Mouse (Mus musculus) ES-Bruce4 (cell line): ENCODE measurements around the gene Os9. TPM values are rescaled to one million over a fixed set of nuclear protein-coding genes. Genes with fewer than 3 reads are reported as not detected.
"Not testable (repeated sequence)": the region's sequence is repeated elsewhere in the genome, so short reads cannot be mapped to it uniquely, and the experiment has no call there.

ENCODE experiments used
- H3K27ac ChIP-seq: 2 replicates; pipeline ENCODE4 v1.5.1; 2012; ENCODE audit warnings: low read length, inconsistent platforms; ENCODE audit not compliant: insufficient read depth
- H3K27me3 ChIP-seq: 2 replicates; pipeline ENCODE4 v1.6.1; 2012; ENCODE audit warnings: mild to moderate bottlenecking, low read length, inconsistent platforms; ENCODE audit not compliant: control insufficient read depth, poor library complexity, insufficient read depth, severe bottlenecking
- H3K36me3 ChIP-seq: 2 replicates; pipeline ENCODE4 v1.6.1; 2012; ENCODE audit warnings: inconsistent platforms, mild to moderate bottlenecking, low read length, moderate library complexity; ENCODE audit not compliant: control insufficient read depth, poor library complexity, insufficient read depth, severe bottlenecking
- H3K4me1 ChIP-seq: one replicate; pipeline ENCODE4 v1.8.1; 2011; ENCODE audit warnings: low read length; ENCODE audit not compliant: control insufficient read depth, insufficient read depth
- H3K4me3 ChIP-seq: 2 replicates; pipeline ENCODE4 v1.5.1; 2011; ENCODE audit warnings: low read depth, mild to moderate bottlenecking, low read length
- H3K9ac ChIP-seq: 2 replicates; pipeline ENCODE4 v1.6.1; 2012; ENCODE audit warnings: low read depth, mild to moderate bottlenecking, inconsistent platforms; ENCODE audit not compliant: poor library complexity, severe bottlenecking
- H3K9me3 ChIP-seq: replicated peaks from 2 replicates; pipeline ENCODE4 v1.6.1; 2012; ENCODE audit warnings: mild to moderate bottlenecking, low read length, inconsistent platforms; ENCODE audit not compliant: control insufficient read depth, poor library complexity, insufficient read depth, severe bottlenecking
- CTCF ChIP-seq: IDR thresholded peaks from one replicate; pipeline ENCODE4 v1.8.1; 2011; ENCODE audit warnings: low read depth, low read length
- EP300 ChIP-seq: IDR thresholded peaks from 2 replicates; pipeline ENCODE4 v1.6.1; 2011; ENCODE audit warnings: low read depth, low read length; ENCODE audit not compliant: insufficient read depth
- POLR2A ChIP-seq: IDR thresholded peaks from one replicate; pipeline ENCODE4 v1.8.1; 2011; ENCODE audit warnings: low read length; ENCODE audit not compliant: insufficient read depth
- polyA plus RNA-seq: library from polyadenylated mRNA; stranded (reverse); fragments of >200 nt; gene quantifications from 2 replicates; pipeline ENCODE4 v1.2.4, GENCODE M21; 2011; ENCODE audit warnings: low read depth; ENCODE audit not compliant: missing spikeins, insufficient read depth, insufficient read length

Gene Os9
- polyA plus RNA-seq, 1 experiment: 16.7 TPM

DNA sequence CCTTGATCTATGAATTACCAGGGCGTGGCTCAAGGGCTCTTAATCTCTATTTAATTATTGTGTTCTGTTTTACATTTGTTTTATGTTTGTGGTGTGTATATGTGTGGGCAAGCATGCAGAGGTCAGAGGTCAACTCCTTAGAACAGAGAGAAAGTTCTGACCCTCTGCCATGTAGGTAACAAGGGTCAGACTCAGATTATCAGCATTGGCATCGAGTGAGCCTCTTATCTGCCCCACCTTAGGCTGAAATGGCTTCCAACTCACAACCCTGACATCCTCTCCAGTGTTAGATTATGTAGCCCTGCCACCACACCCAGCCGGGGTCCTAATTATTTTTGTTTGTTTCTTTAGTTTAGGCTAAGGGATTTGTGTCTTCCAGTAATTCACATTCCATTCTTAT, 37.5 kb upstream of the Os9 start:
- no peaks in the 10 kb centered on the region for H3K27me3 ChIP-seq
- H3K4me3 ChIP-seq: no peak overlapping the region
- no peaks in the 10 kb centered on the region for H3K9me3 ChIP-seq
- peaks cover 4% of the 10 kb centered on the region for H3K4me1 ChIP-seq
- no peaks in the 10 kb centered on the region for H3K36me3 ChIP-seq
- TF ChIP-seq CTCF (no peak), POLR2A (no peak)
- H3K27ac ChIP-seq: no peak overlapping the region
- H3K9ac ChIP-seq: no peak overlapping the region

DNA sequence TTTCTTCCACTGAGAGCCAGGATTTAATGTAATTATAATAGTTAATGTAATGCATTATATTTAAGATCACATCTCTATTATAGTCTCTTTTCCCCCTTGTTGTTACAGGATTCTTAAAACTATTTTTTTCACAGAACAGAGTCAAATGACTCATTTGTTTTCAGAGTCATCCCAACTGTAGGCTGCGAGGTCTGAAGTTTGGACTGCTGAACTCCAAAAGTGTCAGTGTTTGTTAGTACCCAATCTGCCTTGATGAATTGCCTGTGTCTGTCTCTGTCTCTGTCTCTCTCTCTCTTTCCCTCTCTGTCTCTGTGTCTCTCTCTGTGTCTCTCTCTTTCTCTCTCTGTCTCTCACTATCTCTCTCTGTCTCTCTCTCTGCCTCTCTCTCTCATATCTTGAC, 35.6 kb upstream of the Os9 start:
- Histone ChIP-seq H3K4me3 (no peak overlapping the region), H3K27me3 (no peaks in the 10 kb centered on the region), H3K9me3 (0 out of 2 replicates have a peak, but pooled peaks cover 7% of the 10 kb centered on the region), H3K27ac (no peak overlapping the region), H3K36me3 (no peaks in the 10 kb centered on the region), H3K9ac (no peak overlapping the region), H3K4me1 (no peaks in the 10 kb centered on the region)
- TF ChIP-seq CTCF (no peak), EP300 (no peak), POLR2A (no peak)

DNA sequence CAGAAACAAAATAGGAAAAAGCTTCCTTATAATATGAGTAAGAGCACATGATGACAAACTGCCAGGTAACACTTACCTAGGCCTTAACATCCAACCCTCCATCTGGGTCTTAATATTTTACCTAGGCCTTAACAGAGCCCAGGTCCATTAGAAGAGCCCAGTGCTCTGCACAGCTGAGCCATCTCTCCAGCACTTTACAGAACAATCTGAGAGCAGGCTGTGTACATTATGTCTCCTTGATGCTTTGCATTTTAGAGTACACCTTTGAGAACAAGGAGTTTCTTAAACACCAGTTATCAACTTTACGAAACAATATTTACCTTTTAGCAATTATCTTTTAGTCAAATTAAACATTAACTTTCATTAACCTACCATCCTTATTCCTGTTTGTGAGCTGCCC, 35.2 kb upstream of the Os9 start:
- Histone ChIP-seq H3K27me3 (no peaks in the 10 kb centered on the region), H3K4me3 (no peak overlapping the region), H3K27ac (no peak overlapping the region)

DNA sequence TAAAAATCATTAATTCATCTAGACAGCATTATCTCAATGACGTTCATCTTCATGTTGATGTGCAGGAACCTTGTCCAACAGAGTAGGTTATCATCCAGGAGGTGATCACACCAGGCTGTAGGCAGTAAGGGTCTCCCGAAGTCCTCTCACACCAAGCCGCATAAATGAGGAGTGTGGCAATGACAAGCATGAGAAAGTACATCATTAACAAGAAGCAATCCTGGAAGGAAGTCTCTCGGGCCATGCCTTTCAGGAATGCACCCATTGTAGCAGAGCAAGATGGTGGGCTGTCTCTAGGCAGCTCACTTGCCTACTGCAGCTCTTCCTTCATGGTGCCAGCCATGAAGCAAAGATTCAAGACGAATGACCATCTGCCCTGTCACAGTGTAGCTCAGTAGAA, 33.7 kb upstream of the Os9 start:
- H3K4me1 ChIP-seq: no peaks in the 10 kb centered on the region

More for the DNA sequence above, 35.2 kb upstream of the Os9 start:
- Histone ChIP-seq H3K36me3 (no peaks in the 10 kb centered on the region), H3K9me3 (0 out of 2 replicates have a peak, but pooled peaks cover 7% of the 10 kb centered on the region), H3K9ac (no peak overlapping the region), H3K4me1 (no peaks in the 10 kb centered on the region)
- no peak for TF ChIP-seq EP300
- no peak for TF ChIP-seq CTCF
- TF ChIP-seq POLR2A: no peak

DNA sequence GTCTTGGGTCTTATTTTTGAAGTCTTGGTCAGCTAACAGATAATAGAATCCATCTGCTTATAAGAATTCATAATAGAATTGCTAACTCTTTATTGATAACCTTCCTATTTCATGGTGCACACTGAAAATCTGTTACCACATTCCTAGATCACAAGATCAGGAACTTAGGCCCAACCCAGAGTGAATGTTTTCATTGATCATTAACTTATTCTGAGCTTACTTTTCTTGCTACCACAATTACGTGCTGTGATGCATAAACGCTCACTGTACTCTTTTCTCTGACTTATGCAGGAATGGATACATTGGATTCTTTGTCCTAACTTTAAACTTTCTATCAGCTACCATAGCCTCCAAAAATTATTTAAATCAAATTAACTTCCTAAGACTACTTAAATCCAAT, 33.3 kb upstream of the Os9 start:
- Histone ChIP-seq H3K9me3 (0 out of 2 replicates have a peak, but pooled peaks cover 7% of the 10 kb centered on the region), H3K9ac (no peak overlapping the region), H3K4me1 (no peaks in the 10 kb centered on the region), H3K27ac (no peak overlapping the region), H3K27me3 (no peaks in the 10 kb centered on the region), H3K4me3 (no peak overlapping the region), H3K36me3 (no peaks in the 10 kb centered on the region)
- no peak for TF ChIP-seq CTCF
- TF ChIP-seq EP300: no peak
- TF ChIP-seq POLR2A: no peak

More for the DNA sequence above, 33.7 kb upstream of the Os9 start:
- H3K27ac ChIP-seq: no peak overlapping the region
- no peak overlapping the region for H3K9ac ChIP-seq
- TF ChIP-seq POLR2A (no peak), CTCF (no peak), EP300 (no peak)
- no peaks in the 10 kb centered on the region for H3K36me3 ChIP-seq
- 0 out of 2 replicates have a peak, but pooled peaks cover 7% of the 10 kb centered on the region for H3K9me3 ChIP-seq
- no peak overlapping the region for H3K4me3 ChIP-seq
- H3K27me3 ChIP-seq: no peaks in the 10 kb centered on the region

DNA sequence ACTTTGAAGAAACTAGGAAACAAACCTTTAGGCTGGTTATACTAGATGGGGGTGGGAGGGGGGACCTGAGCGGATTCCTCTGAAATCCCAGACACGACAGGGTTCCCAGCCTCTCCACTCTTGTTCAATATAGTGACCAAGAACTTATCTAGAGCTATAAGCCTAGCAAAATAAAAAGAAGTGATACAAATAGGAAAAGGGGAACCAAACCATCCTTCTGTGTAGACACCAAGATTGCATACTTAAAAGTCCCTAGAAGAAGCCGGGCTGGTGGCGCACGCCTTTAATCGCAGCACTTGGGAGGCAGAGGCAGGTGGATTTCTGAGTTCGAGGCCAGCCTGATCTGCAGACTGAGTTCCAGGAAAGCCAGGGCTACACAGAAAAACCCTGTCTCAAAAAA, 32.4 kb upstream of the Os9 start:
- H3K9me3 ChIP-seq: 0 out of 2 replicates have a peak, but pooled peaks cover 7% of the 10 kb centered on the region
- no peak for TF ChIP-seq EP300
- TF ChIP-seq CTCF: no peak
- no peak for TF ChIP-seq POLR2A
- H3K27me3 ChIP-seq: no peaks in the 10 kb centered on the region
- no peak overlapping the region for H3K27ac ChIP-seq
- H3K4me3 ChIP-seq: no peak overlapping the region
- H3K9ac ChIP-seq: no peak overlapping the region
- H3K36me3 ChIP-seq: no peaks in the 10 kb centered on the region
- H3K4me1 ChIP-seq: no peaks in the 10 kb centered on the region

DNA sequence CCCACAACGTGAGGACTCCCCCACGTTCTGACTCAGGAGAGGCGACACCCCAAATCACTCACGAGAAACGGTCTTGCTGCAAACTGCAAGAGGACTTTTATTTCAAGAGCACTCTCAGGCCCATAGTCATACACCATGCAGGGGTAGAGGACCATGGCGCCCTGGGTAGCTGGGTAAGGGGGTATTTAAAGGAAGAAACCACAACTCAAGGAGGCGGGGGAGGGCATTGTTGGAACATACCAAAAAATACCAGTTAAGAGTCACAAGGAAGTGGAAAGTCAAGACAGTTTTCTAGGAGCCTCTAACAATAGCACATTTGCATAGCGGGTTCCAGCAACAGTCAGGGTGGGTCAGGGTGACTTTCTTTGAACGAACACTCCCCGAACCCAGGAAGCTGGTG, 31.6 kb upstream of the Os9 start:
- not testable (repeated sequence) for H3K36me3 ChIP-seq, H3K4me1 ChIP-seq, H3K9ac ChIP-seq, H3K9me3 ChIP-seq, H3K27me3 ChIP-seq, H3K4me3 ChIP-seq
- H3K27ac ChIP-seq: peak overlapping the region; percentile 18

DNA sequence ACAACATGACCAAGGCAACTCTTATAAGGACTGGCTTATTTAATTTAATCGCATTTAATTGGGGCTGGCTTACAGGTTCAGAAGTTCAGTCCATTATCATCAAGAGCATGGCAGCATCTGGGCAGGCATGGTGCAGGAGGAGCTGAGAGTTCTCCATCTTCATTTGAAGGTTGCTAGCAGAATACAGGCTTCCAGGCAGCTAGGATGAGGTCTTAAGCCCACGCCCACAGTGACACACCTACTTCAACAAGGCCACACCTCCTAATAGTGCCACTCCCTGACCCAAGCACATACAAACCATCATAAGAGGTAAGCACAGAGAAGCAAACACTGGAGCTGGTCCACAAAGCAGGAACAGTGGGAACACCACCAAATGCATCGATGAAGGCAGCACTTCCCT, 30.3 kb upstream of the Os9 start:
- not testable (repeated sequence) for H3K9ac ChIP-seq, H3K27me3 ChIP-seq, H3K4me3 ChIP-seq, H3K36me3 ChIP-seq, H3K9me3 ChIP-seq, H3K4me1 ChIP-seq, H3K27ac ChIP-seq
